Mouse (Mus musculus) E14TG2a.4 (cell line): ENCODE measurements around the gene Saxo1.

Experiments
- CTCF ChIP-seq: conservative IDR thresholded peaks from 2 replicates; pipeline ENCODE4 v1.5.1; 2014; ENCODE audit warnings: low read length
- POU5F1 ChIP-seq: IDR thresholded peaks from 2 replicates; pipeline ENCODE4 v1.6.1; 2014; ENCODE audit warnings: low read length, borderline replicate concordance

DNA sequence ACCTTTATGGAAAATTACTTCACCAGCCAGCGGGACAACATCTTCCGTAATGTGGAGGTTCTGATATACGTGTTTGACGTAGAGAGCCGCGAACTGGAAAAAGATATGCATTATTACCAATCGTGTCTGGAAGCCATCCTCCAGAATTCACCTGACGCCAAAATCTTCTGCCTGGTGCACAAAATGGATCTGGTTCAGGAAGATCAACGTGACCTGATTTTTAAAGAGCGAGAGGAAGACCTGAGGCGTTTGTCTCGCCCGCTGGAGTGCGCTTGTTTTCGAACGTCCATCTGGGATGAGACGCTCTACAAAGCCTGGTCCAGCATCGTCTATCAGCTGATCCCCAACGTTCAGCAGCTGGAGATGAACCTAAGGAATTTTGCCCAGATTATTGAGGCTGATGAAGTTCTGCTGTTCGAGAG is 18.0 kb upstream of the Saxo1 start:
- TF ChIP-seq CTCF (no peak), POU5F1 (no peak)
